Mouse (Mus musculus) midbrain, postnatal 0 days (tissue): ENCODE measurements around the gene H2al1f. TPM values are rescaled to one million over a fixed set of nuclear protein-coding genes. Genes with fewer than 3 reads are reported as not detected.
"Not testable (repeated sequence)": the region's sequence is repeated elsewhere in the genome, so short reads cannot be mapped to it uniquely, and the experiment has no call there.

ENCODE experiments used
- ATAC-seq: fragments of 200-750 bp; cut with Nextera tagmentation; 2 replicates; pipeline ENCODE4 v1.8.0; 2017; ENCODE audit warnings: moderate number of reproducible peaks, mild to moderate bottlenecking, moderate TSS enrichment, moderate library complexity; ENCODE audit not compliant: low FRiP score
- DNase-seq: peaks from one replicate; pipeline ENCODE4 v3.0.0-alpha.2; 2015; ENCODE audit warnings: low spot score
- H3K27ac ChIP-seq: fragments of 300-500 bp; sonication (generic); 2 replicates; pipeline ENCODE4 v1.5.1; 2014; ENCODE audit warnings: low read depth, mild to moderate bottlenecking, low read length, mixed read lengths
- H3K27me3 ChIP-seq: fragments of 300-500 bp; sonication (generic); 2 replicates; pipeline ENCODE4 v1.6.1; 2014; ENCODE audit warnings: low read length, control low read depth, mixed read lengths; ENCODE audit not compliant: insufficient read depth
- H3K36me3 ChIP-seq: fragments of 300-500 bp; sonication (generic); 2 replicates; pipeline ENCODE4 v1.6.1; 2014; ENCODE audit warnings: low read length, control low read depth, mixed read lengths; ENCODE audit not compliant: insufficient read depth
- H3K4me1 ChIP-seq: fragments of 300-500 bp; sonication (generic); 2 replicates; pipeline ENCODE4 v1.6.1; 2014; ENCODE audit warnings: mild to moderate bottlenecking, control low read depth, antibody characterized with exemption, low read length, mixed read lengths; ENCODE audit not compliant: insufficient read depth
- H3K4me2 ChIP-seq: fragments of 300-500 bp; sonication (generic); 2 replicates; pipeline ENCODE4 v1.6.1; 2014; ENCODE audit warnings: low read depth, mild to moderate bottlenecking, low read length, mixed read lengths; ENCODE audit not compliant: poor library complexity, severe bottlenecking
- H3K4me3 ChIP-seq: fragments of 300-500 bp; sonication (generic); 2 replicates; pipeline ENCODE4 v1.5.1; 2014; ENCODE audit warnings: low read depth, mild to moderate bottlenecking, low read length, moderate library complexity
- H3K9ac ChIP-seq: fragments of 300-500 bp; sonication (generic); replicated peaks from 2 replicates; pipeline ENCODE4 v1.6.1; 2014; ENCODE audit warnings: mild to moderate bottlenecking, low read length, moderate library complexity, mixed read lengths; ENCODE audit not compliant: poor library complexity, severe bottlenecking
- H3K9me3 ChIP-seq: fragments of 300-500 bp; sonication (generic); 2 replicates; pipeline ENCODE4 v1.6.1; 2016; ENCODE audit warnings: low read length, control low read depth
- CTCF ChIP-seq: IDR thresholded peaks from 2 replicates; pipeline ENCODE4 v1.5.1; 2016; ENCODE audit warnings: antibody characterized with exemption, mild to moderate bottlenecking
- WGBS: fragments of 180-500 bp; shearing (Covaris S2); extraction: QIAGEN DNeasy Blood & Tissue Kit; methylation state at CpG from one replicate; pipeline ENCODE4 v1.1.7; 2014; 5-methylcytosine and 5-hydroxymethylcytosine counted together
- polyA plus RNA-seq: library from polyadenylated mRNA; unstranded; fragments of >200 nt; fragmentation: Nextera tagmentation; extraction: Ambion mirVana; gene quantifications from 2 replicates; pipeline ENCODE4 v1.2.1, GENCODE M21; 2015
- total RNA-seq: library from RNA; depleted of rRNA; stranded (reverse); fragments of >200 nt; gene quantifications from 2 replicates; pipeline ENCODE4 v1.2.3, GENCODE M21; 2014

Gene H2al1f
- total and polyA plus RNA-seq, 2 experiments from 2014 or later = not detected

DNA sequence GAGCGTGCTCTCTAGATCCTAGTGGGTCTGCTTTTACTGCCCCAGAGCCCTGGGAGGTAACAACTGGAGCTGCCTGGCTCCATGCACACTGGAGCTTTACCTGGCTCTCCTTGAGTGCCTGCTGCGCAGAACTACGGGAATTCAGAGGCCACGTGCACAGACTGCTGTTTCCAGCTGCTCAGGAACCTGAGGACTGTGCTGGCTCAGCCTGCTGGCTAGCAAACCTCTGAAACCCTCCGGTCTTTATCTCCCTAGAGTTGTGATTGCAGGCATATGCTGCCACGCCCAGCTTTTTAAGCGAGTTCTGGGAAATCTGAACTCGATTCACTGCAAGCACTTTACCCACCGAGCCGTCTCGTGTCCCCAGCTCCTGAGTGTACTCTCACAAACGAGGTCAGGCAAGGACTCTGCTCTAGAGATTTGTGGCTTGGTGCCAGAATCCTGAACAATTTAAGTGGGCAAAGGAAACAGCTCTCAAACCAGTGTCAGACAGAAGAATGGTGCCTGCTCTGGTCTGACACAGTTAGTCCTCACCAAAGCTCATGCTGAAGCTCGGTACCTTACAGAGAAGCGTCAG lies 26.6 kb upstream of the H2al1f start:
- ATAC-seq (no peak), DNase-seq (no peak)
- TF ChIP-seq CTCF = no peak
- 84% methylated on average over 14 of the region's 14 CpGs for WGBS
- Histone ChIP-seq H3K9me3 (no peaks in the 10 kb centered on the region), H3K9ac (no peak overlapping the region), H3K4me3 (no peak overlapping the region), H3K4me1 (no peaks in the 10 kb centered on the region), H3K4me2 (no peak overlapping the region), H3K27ac (no peak overlapping the region), H3K27me3 (no peaks in the 10 kb centered on the region), H3K36me3 (no peaks in the 10 kb centered on the region)

DNA sequence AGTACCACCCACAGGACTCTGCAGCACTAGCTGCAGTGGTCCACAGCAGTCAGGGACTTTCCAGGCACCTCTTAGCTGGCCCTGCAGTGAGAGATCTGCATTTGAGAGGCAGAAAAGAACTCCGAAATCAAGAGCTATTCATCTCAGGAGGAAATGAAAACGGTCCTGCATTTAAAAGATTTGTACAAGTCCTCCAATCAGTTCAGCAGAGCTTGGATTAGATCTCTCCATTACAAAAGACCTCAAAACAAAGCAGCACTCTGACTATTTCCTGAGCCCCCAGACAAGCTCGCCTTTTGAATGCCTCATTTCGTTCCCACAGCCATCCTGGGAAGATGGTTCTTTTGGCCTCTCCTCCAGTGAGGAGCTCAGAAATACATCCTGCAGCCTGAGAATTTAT lies 25.7 kb upstream of the H2al1f start:
- no peak overlapping the region for H3K4me2 ChIP-seq
- DNase-seq (no peak), ATAC-seq (no peak)
- no peaks in the 10 kb centered on the region for H3K4me1 ChIP-seq
- no peaks in the 10 kb centered on the region for H3K36me3 ChIP-seq
- H3K9ac ChIP-seq = no peak overlapping the region
- TF ChIP-seq CTCF = no peak
- H3K27me3 ChIP-seq = no peaks in the 10 kb centered on the region
- H3K4me3 ChIP-seq = no peak overlapping the region
- no peak overlapping the region for H3K27ac ChIP-seq
- no peaks in the 10 kb centered on the region for H3K9me3 ChIP-seq
- 38% methylated on average over 4 of the region's 4 CpGs for WGBS

DNA sequence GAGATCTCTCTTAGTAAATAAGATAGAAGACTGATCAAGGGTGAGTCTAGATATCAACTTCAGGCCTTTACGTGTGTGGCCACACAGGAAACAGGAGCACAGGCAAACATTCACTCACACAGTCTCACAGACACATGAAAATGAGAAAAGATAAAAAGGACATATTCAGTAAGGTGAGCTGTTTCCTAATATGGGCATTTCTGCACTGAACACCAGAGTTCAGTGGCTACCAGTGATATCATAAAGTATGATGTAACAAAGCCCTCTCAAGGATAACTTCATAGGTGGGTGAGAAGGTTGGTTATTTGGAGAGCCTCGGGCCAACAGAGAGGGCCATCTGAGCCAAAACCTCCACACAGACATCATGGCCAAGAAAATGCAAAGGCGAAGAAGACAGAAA lies 16.0 kb upstream of the H2al1f start, which contains the start of gene H2al1a:
H2al1a (plus strand) TSS at position 301 of the 400 bp plus-strand sequence.
- not testable (repeated sequence) for ATAC-seq, H3K4me3 ChIP-seq, DNase-seq

DNA sequence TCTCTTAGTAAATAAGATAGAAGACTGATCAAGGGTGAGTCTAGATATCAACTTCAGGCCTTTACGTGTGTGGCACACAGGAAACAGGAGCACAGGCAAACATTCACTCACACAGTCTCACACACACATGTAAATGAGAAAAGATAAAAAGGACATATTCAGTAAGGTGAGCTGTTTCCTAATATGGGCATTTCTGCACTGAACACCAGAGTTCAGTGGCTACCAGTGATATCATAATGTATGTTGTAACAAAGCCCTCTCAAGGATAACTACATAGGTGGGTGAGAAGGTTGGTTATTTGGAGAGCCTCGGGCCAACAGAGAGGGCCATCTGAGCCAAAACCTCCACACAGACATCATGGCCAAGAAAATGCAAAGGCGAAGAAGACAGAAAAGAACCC lies 12.8 kb upstream of the H2al1f start, which contains the start of gene H2al1b:
H2al1b (plus strand) TSS at position 301 of the 400 bp plus-strand sequence.
- whole genome bisulfite sequencing = 92% methylated on average over 1 of the region's 3 CpGs
- not testable (repeated sequence) for H3K9ac ChIP-seq, H3K4me2 ChIP-seq, ATAC-seq, H3K4me1 ChIP-seq, H3K4me3 ChIP-seq, H3K9me3 ChIP-seq, H3K36me3 ChIP-seq, DNase-seq, H3K27me3 ChIP-seq, H3K27ac ChIP-seq

More for the DNA sequence above, 16.0 kb upstream of the H2al1f start, which contains the start of gene H2al1a:
- not testable (repeated sequence) for H3K27ac ChIP-seq, H3K36me3 ChIP-seq, H3K4me1 ChIP-seq, H3K9me3 ChIP-seq, H3K9ac ChIP-seq, H3K27me3 ChIP-seq, H3K4me2 ChIP-seq
- WGBS = no CpG with 5 or more reads among the region's 3 CpGs

DNA sequence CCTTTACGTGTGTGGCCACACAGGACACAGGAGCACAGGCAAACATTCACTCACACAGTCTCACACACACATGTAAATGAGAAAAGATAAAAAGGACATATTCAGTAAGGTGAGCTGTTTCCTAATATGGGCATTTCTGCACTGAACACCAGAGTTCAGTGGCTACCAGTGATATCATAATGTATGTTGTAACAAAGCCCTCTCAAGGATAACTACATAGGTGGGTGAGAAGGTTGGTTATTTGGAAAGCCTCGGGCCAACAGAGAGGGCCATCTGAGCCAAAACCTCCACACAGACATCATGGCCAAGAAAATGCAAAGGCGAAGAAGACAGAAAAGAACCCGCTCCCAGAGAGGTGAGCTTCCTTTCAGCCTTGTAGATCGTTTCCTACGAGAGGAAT lies 9.6 kb upstream of the H2al1f start, which contains the start of gene H2al1c:
H2al1c (plus strand) TSS at position 301 of the 400 bp plus-strand sequence.
- not testable (repeated sequence) for ATAC-seq, H3K27ac ChIP-seq, DNase-seq, H3K4me1 ChIP-seq, H3K27me3 ChIP-seq, H3K36me3 ChIP-seq, H3K9me3 ChIP-seq, H3K4me2 ChIP-seq, H3K4me3 ChIP-seq, H3K9ac ChIP-seq
- WGBS = 87% methylated on average over 1 of the region's 6 CpGs

DNA sequence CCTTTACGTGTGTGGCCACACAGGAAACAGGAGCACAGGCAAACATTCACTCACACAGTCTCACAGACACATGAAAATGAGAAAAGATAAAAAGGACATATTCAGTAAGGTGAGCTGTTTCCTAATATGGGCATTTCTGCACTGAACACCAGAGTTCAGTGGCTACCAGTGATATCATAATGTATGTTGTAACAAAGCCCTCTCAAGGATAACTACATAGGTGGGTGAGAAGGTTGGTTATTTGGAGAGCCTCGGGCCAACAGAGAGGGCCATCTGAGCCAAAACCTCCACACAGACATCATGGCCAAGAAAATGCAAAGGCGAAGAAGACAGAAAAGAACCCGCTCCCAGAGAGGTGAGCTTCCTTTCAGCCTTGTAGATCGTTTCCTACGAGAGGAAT lies 6.4 kb upstream of the H2al1f start, which contains the start of gene H2al1d:
H2al1d (plus strand) TSS at position 301 of the 400 bp plus-strand sequence.
- ATAC-seq, H3K9ac ChIP-seq, H3K27me3 ChIP-seq, H3K27ac ChIP-seq, H3K9me3 ChIP-seq, H3K4me1 ChIP-seq, H3K4me3 ChIP-seq, H3K4me2 ChIP-seq, H3K36me3 ChIP-seq, DNase-seq: not testable (repeated sequence)
- no CpG with 5 or more reads among the region's 6 CpGs for WGBS

DNA sequence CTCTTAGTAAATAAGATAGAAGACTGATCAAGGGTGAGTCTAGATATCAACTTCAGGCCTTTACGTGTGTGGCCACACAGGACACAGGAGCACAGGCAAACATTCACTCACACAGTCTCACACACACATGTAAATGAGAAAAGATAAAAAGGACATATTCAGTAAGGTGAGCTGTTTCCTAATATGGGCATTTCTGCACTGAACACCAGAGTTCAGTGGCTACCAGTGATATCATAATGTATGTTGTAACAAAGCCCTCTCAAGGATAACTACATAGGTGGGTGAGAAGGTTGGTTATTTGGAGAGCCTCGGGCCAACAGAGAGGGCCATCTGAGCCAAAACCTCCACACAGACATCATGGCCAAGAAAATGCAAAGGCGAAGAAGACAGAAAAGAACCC lies 3.3 kb upstream of the H2al1f start, which contains the start of gene H2al1e:
H2al1e (plus strand) TSS at position 301 of the 400 bp plus-strand sequence.
- not testable (repeated sequence) for H3K9ac ChIP-seq, ATAC-seq, H3K27ac ChIP-seq, H3K4me3 ChIP-seq, DNase-seq, H3K36me3 ChIP-seq, H3K9me3 ChIP-seq, H3K4me2 ChIP-seq, H3K4me1 ChIP-seq, H3K27me3 ChIP-seq
- WGBS = no CpG with 5 or more reads among the region's 3 CpGs

DNA sequence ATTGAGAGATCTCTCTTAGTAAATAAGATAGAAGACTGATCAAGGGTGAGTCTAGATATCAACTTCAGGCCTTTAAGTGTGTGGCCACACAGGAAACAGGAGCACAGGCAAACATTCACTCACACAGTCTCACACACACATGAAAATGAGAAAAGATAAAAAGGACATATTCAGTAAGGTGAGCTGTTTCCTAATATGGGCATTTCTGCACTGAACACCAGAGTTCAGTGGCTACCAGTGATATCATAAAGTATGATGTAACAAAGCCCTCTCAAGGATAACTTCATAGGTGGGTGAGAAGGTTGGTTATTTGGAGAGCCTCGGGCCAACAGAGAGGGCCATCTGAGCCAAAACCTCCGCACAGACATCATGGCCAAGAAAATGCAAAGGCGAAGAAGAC lies 3.0 kb downstream of the H2al1f start, which contains the start of gene H2al1g:
H2al1g (plus strand) TSS at position 301 of the 400 bp plus-strand sequence.
- H3K4me3 ChIP-seq, H3K9ac ChIP-seq, H3K9me3 ChIP-seq, DNase-seq, H3K4me2 ChIP-seq, ATAC-seq, H3K27ac ChIP-seq, H3K27me3 ChIP-seq, H3K36me3 ChIP-seq, H3K4me1 ChIP-seq: not testable (repeated sequence)
- WGBS = no CpG with 5 or more reads among the region's 3 CpGs

DNA sequence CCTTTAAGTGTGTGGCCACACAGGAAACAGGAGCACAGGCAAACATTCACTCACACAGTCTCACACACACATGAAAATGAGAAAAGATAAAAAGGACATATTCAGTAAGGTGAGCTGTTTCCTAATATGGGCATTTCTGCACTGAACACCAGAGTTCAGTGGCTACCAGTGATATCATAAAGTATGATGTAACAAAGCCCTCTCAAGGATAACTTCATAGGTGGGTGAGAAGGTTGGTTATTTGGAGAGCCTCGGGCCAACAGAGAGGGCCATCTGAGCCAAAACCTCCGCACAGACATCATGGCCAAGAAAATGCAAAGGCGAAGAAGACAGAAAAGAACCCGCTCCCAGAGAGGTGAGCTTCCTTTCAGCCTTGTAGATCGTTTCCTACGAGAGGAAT lies 6.2 kb downstream of the H2al1f start, which contains the start of gene H2al1h:
H2al1h (plus strand) TSS at position 301 of the 400 bp plus-strand sequence.
- not testable (repeated sequence) for H3K4me2 ChIP-seq, H3K27ac ChIP-seq, ATAC-seq, DNase-seq, H3K4me3 ChIP-seq, H3K27me3 ChIP-seq, H3K4me1 ChIP-seq, H3K9ac ChIP-seq, H3K36me3 ChIP-seq, H3K9me3 ChIP-seq
- no CpG with 5 or more reads among the region's 6 CpGs for WGBS
